Mouse (Mus musculus) cerebellum, adult 2 months (tissue): Measurements from ENCODE around the gene Rps21. TPM values are rescaled to one million over a fixed set of nuclear protein-coding genes. Genes with fewer than 3 reads are reported as not detected.

ENCODE experiments used
- DNase-seq, 2 experiments: peaks; one replicate each; pipeline ENCODE4 v3.0.0; 2021
- H3K27ac ChIP-seq: fragments of 200-500 bp; 2 replicates; pipeline ENCODE4 v1.5.1; 2012; ENCODE audit warnings: low read length, control low read depth, inconsistent platforms; ENCODE audit not compliant: insufficient read depth
- H3K27me3 ChIP-seq: fragments of 200-500 bp; 2 replicates; pipeline ENCODE4 v1.6.1; 2012; ENCODE audit warnings: inconsistent platforms, mild to moderate bottlenecking, low read length, moderate library complexity; ENCODE audit not compliant: control insufficient read depth, insufficient read depth
- H3K4me1 ChIP-seq: fragments of 200-500 bp; 2 replicates; pipeline ENCODE4 v1.6.1; 2011; ENCODE audit warnings: low read length; ENCODE audit not compliant: control insufficient read depth, insufficient read depth
- H3K4me3 ChIP-seq: fragments of 200-500 bp; replicated peaks from 2 replicates; pipeline ENCODE3; 2011; ENCODE audit warnings: mild to moderate bottlenecking, low read depth, low read length, control low read depth; ENCODE audit not compliant: insufficient read depth
- CTCF ChIP-seq: fragments of 200-500 bp; IDR thresholded peaks from 2 replicates; pipeline ENCODE4 v1.5.1; 2011; ENCODE audit warnings: low read depth, mild to moderate bottlenecking, control low read depth, low read length, moderate library complexity, borderline replicate concordance; ENCODE audit not compliant: insufficient read depth
- POLR2A ChIP-seq: fragments of 200-500 bp; IDR thresholded peaks from 2 replicates; pipeline ENCODE4 v1.6.1; 2011; ENCODE audit warnings: low read length, control low read depth, borderline replicate concordance; ENCODE audit not compliant: insufficient read depth
- WGBS: fragments of 180-500 bp; shearing (Covaris S2); methylation state at CpG from one replicate; pipeline ENCODE4 v1.1.7; 2018; 5-methylcytosine and 5-hydroxymethylcytosine counted together
- polyA plus RNA-seq: library from polyadenylated mRNA; depleted of rRNA; stranded (reverse); fragments of >200 nt; gene quantifications from 2 replicates; pipeline ENCODE4 v1.2.3, GENCODE M21; 2012

Gene Rps21
- polyA plus RNA-seq, 1 experiment: 1,776 TPM

DNA sequence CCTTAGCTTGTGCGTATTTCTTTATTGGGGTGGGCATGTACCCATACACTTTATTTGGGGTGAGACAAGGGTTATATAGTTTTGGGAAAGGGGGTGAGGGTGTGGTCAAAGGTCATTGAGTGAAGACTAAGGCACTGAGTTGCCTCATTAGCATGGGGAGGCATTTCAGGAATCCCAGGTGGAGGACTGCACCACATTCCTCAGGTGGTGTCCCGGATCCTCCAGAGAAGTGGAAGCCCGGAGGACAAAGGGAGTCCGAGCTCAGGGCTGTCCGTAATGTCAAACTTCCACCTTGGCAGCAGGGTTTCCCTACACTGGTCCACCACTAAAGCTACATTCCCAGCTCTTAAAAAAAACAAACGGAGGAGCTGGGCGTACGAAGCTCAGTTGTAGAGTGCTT is 35.7 kb downstream of the Rps21 start:
- TF ChIP-seq CTCF (no peak), POLR2A (no peak)
- Histone ChIP-seq H3K27me3 (no peaks in the 10 kb centered on the region), H3K4me3 (no peak overlapping the region), H3K4me1 (no peaks in the 10 kb centered on the region), H3K27ac (no peak overlapping the region)
- WGBS: 71% methylated on average over 8 of the region's 8 CpGs
- no peak for DNase-seq

DNA sequence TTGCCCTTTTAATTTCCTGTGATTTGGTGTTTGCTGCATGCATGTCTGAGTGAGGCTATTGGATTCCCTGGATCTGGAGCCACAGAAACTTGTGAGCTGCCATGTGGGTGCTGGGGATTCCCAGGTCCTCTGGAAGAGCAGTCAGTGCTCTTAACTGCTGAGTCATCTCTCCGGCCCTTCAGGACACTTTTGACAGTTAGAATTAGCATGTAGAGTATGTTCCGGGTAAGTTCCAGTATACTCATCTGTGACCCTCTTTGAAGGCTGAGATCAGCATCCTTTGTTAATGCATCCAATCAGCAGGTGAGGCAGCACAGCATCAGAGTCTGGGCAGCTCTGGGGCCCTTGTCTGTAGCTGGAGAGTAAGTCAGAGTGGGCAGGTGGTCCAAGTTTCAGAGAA is 43.1 kb downstream of the Rps21 start:
- no peak for TF ChIP-seq CTCF
- no peak for TF ChIP-seq POLR2A
- 72% methylated on average over 2 of the region's 2 CpGs for WGBS
- H3K4me1 ChIP-seq: no peaks in the 10 kb centered on the region

DNA sequence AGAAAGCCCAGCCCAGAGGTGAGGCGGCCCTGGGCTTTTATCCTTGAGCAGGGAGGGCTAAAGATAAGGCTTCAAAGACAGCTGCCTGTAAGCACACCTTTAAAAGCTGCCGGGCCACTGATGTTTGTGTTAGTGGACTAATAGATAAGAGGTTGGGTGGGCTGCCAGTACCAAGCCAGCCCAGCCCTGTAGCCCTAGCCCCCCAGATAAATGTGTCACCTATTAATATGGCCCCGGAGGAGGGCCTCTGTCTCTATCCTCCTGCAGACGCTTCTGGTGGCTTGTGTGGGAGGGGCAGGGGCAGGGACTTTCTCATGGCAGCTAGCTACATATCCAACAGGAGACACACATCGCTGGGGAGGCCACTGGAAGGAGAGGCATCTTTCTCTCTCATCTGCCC is 43.6 kb downstream of the Rps21 start:
- DNase-seq: no peak
- no peaks in the 10 kb centered on the region for H3K4me1 ChIP-seq
- TF ChIP-seq POLR2A (no peak), CTCF (no peak)
- no peak overlapping the region for H3K27ac ChIP-seq
- no peaks in the 10 kb centered on the region; the same call in 1 of the 2 replicates for H3K27me3 ChIP-seq
- 66% methylated on average over 5 of the region's 5 CpGs for WGBS
- no peak overlapping the region for H3K4me3 ChIP-seq

More for the DNA sequence above, 43.1 kb downstream of the Rps21 start:
- no peak overlapping the region for H3K27ac ChIP-seq
- no peak for DNase-seq
- no peak overlapping the region for H3K4me3 ChIP-seq
- no peaks in the 10 kb centered on the region; the same call in 1 of the 2 replicates for H3K27me3 ChIP-seq

DNA sequence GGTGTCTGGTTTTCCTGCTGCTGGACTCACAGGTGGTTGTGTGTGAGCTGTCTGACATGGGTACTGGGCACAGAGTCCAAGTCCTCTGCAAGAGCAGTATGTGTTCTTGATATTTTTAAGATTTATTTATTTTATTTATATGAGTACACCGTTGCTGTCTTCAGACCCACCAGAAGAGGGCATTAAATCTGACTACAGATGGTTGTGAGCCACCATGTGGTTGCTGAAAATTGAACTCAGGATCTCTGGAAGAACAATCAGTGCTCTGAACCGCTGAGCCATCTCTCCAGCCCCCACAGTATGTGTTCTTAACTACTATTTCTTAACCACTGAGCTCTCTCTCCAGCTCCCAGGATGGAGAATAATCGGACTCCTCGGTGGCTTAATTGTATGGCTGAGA is 45.0 kb downstream of the Rps21 start:
- H3K4me3 ChIP-seq: no peak overlapping the region
- TF ChIP-seq CTCF: no peak
- TF ChIP-seq POLR2A: no peak
- no peaks in the 10 kb centered on the region for H3K4me1 ChIP-seq
- no peak overlapping the region for H3K27ac ChIP-seq
- WGBS: 72% methylated on average over 4 of the region's 4 CpGs
- no peaks in the 10 kb centered on the region; the same call in 1 of the 2 replicates for H3K27me3 ChIP-seq
- DNase-seq: no peak

DNA sequence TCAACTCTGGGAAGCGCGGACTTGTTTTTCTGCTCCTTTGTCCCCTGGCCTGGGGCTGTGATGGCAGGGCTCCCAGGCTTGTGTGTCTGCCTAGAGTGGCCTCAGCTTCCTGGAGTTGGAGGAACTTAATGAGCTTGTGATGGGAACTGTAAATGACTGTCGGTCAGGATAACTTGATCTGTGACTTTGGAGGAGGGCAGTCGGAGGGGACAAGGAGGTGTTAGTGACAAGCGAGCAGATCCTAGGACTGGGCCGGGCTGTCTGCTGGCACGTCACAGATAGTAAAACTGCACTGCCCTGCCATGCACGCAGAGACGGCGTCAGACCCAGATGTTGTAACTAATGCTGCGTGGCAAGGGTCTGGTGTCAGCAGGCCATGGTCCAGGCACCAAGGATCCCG is 46.3 kb downstream of the Rps21 start:
- H3K27me3 ChIP-seq: no peaks in the 10 kb centered on the region; the same call in 1 of the 2 replicates
- no peak for DNase-seq
- no peaks in the 10 kb centered on the region for H3K4me1 ChIP-seq
- WGBS: 70% methylated on average over 12 of the region's 12 CpGs
- no peak overlapping the region for H3K27ac ChIP-seq
- no peak for TF ChIP-seq POLR2A
- TF ChIP-seq CTCF: no peak
- no peak overlapping the region for H3K4me3 ChIP-seq

DNA sequence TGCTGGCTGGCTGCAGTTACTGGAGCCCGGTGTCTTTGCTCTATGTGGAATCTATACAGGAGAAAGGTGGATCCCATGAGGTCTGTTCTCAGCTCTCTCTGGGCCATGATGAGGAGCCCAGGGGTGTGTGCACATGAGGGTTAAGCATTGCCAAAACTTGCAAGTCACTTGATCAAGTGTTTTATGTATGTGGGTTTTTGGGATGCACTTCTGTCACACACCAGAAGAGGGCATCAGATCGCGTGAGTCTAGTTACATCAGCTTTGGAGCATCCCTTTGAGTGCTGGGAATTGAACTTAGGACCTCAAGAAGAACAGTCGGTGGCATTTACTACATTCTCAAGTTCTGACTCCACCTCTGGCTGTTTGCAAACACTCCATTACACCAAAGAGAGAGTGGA is 47.4 kb downstream of the Rps21 start:
- no peaks in the 10 kb centered on the region; the same call in 1 of the 2 replicates for H3K27me3 ChIP-seq
- 60% methylated on average over 4 of the region's 4 CpGs for WGBS
- no peak overlapping the region for H3K27ac ChIP-seq
- no peak for DNase-seq
- no peak for TF ChIP-seq POLR2A
- no peak for TF ChIP-seq CTCF
- no peaks in the 10 kb centered on the region for H3K4me1 ChIP-seq
- H3K4me3 ChIP-seq: no peak overlapping the region

DNA sequence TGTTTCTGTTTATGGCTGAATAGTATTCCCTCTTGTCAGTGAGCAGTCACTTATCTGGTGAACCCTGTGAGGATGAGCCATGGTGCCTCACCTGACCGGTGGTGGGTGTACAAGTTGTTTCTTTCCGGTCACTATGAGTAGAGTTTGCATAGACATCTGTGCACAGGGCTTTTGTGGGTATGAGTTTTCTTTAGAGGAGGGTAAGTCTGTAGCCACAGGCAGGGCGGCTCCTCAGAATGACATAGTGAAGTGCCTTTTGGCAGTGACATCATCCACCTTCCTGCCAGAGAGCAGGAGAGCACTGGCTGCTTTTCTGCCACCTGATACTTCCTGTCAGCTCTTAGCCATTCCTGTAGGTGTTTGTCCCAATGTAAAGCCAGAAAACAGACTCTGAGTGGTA is 48.3 kb downstream of the Rps21 start:
- H3K27ac ChIP-seq: no peak overlapping the region
- no peak for DNase-seq
- no peaks in the 10 kb centered on the region for H3K4me1 ChIP-seq
- WGBS: 88% methylated on average over 3 of the region's 3 CpGs
- TF ChIP-seq CTCF: no peak
- no peak for TF ChIP-seq POLR2A
- no peaks in the 10 kb centered on the region; the same call in 1 of the 2 replicates for H3K27me3 ChIP-seq
- H3K4me3 ChIP-seq: no peak overlapping the region

DNA sequence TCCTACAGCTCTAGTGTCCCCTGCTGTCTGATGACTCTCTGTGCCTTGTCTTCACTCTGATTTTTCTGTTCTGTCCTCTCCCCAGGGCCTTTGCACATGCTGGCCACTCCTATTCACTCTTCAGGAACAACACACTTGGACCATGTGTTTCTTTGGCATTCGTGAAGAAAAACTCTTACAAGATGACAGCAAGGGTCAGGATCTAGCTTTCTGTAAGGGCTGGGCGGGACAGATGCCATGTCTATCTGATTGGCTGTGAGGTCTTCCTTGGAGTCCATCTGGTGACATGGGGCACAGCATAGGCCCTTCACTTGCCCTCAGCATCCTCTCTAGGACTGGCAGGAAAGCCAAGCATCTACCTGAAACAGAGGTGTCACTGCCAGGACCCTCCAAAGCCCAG is 48.8 kb downstream of the Rps21 start:
- DNase-seq: no peak
- no peak overlapping the region for H3K4me3 ChIP-seq
- no peak overlapping the region for H3K27ac ChIP-seq
- no peaks in the 10 kb centered on the region for H3K4me1 ChIP-seq
- no peaks in the 10 kb centered on the region; the same call in 1 of the 2 replicates for H3K27me3 ChIP-seq
- WGBS: 39% methylated on average over 2 of the region's 2 CpGs
- TF ChIP-seq CTCF (no peak), POLR2A (no peak)
